Mouse (Mus musculus) urinary bladder, postnatal 10 days (tissue): Measurements from ENCODE around the gene Ttyh3.
A peak's percentile ranks its signal among the peaks of the same experiment; 100 is the strongest.

ENCODE experiments used
- DNase-seq: peaks from one replicate; pipeline ENCODE4 v3.0.0; 2022; ENCODE audit warnings: low spot score

Ttyh3 gene

DNA sequence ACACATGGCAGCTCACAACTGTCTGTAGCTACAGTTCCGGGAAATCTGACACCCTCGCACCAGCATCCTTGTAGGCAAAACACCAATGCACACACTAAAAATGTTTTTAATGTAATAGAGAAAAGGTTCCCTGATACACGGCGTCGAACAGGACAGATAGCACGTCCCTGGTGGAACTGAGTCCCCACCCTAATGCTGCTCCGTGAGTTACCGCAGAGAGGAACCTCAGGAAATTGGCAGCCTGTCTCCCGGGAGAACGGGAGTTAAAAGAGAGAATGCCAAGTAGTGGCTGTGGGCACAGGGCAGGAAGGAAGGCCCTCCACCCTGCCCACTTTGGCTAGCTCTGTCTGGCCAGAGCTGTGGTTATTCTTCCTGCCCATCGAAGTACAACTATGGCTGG is 2.4 kb upstream of the Ttyh3 start:
- no peak for DNase-seq

DNA sequence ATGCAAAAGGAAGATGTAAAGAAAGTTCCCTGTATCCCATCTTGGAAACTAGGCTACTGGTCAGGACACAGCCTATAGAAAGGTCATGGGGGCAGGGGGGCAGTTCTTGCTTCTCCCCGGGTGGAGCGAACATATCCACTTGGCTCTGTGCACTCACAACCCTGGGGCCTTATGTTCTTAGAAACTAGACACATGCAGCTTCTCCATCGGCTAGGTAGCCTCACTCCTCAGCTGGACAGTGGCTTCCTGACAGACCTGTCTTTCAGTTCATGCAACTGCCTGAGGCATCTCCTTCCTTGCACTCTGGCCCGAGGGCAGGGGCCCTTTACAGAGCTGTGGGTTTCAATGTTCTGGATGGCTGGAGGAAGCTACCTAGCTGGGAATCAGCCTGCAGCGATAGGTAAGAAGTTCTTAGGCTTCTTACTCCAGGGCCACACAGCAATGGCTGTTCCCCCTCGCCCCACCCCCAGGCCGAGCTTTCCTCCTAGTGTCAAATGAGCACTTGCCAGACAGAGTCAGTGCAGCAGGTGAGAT is 1.1 kb upstream of the Ttyh3 start:
- no peak for DNase-seq

DNA sequence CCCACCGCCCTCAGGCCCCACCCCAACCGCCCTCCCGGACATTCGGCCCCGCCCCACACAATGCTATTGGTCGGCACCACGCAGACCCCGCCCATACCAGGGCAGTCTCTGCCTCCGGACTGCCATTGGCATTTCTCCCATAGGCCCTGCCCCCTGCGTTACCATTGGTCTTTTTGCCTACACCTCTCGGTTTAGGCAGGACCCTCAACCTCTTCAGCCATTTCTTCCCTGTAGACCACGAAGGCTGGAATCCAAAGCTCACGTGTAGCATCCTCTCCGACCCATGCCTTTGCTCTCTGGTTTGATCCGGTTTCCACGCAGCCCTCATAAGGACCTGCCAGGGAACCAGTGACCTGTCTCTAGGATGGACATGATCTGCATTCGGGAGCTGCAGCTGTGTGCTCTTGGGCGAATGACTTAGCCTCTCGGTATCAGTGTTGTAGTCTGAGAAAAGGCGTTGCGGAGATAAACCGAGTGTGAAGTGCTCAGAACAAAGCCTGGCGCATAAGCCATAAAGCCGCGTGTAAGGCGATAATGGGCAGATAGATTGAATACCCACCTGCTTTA is 353 bp upstream of the Ttyh3 start:
- peak; percentile 97 for DNase-seq

DNA sequence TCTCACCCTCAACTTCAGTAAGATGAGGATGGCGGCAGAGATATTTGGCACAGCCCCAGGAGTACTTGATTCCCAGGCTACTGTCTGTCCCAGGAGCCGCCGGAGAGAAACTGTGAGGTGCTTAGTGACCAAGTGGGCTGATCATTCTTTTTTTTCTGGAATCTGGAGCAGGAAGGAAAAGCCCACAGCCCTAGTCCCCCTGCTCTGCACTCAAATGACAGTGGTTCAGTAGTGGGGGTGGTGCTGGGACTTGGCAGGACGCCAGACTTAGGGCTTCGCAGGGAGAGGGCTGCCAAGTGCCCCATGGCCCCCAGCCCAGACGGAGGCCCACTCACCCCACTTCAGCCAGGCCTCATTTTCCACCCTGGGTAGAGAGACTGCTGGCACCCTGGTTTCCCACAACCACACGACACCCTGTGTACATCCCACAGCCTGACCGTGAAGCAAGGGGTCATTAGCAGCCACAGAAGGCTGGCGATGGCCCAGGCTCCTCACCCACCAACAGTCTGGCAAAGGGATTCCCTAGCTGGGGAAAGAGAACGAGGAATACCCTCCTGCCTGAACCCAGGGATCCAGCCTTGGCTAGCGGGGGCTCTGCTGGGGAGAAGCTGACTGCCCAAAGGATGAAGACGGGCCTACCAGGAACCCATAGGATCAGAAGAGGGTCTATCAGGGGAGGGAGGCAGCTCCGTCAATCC is 861 bp downstream of the Ttyh3 start:
- DNase-seq = no peak

DNA sequence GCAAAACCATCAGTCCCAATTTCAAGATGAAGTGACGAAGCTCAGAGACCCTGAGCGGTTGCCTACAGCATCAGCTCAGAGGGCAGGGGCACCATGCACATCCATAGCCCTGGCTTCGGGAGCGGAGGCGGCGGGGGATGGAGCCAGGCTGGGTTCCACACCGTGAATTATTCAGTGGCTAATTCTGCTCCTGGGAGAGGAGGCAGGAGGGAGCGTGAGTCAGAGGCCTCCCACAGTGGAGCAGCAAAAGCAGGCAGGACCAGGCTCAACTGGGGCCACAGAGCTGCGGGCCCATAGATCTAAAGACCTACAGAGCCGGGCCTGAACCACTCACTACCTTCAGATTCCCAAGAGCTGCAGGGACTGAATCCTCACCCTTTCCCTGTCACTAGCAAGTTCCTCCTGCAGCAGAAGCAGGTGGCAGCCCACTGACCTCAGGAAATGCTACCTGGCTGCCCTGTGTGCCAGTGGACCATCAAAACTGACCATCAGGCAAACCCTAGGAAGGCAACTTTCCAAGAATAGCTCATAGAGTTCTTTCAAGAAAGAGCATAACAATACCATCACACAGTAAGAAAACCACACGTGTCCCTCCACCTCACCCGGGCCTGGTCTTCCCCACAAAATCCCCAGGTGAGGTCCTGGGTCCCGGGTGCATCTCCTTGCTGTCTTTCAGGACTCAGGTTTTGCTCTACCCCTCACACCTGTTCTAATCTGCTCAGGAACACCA is 1.6 kb downstream of the Ttyh3 start:
- DNase-seq = no peak

DNA sequence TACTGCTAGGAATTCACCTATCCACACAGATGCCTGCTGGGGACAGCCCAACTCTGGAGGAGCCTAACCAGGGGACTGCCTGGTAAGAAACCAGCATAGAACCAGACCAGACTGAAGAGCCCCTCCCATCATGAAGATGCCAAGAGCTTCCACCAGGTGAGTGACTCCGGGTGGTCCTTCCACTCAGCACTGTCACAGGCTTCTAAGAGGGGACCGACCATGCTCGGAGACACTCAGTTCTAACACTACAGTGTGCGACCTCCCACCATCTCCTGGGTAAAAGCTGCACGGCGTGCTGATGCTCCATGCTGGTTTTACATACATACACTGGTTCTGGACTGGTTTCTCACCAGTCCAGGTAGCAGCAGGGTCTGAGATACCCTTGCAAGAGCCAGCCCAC is 2.7 kb downstream of the Ttyh3 start:
- DNase-seq = no peak

DNA sequence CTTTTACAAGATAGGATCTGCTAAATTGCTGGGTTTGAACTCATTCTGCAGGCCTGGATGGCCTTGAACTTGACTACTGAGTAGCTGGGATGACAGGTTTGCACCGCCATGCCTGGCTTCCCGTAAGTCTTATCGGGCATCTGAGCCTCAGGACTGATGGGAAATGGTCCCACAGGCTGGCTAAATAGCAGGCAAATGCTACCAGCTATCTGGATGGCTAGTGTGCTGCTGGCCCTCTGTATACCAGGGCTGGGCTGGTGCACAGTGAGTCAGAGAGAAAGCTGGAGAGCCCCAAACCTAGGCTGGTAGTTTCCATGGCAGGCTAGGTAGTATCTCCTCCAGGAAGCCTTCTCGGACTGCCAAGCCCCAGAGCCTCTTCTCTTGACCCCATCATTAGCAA is 3.4 kb downstream of the Ttyh3 start:
- DNase-seq = no peak

DNA sequence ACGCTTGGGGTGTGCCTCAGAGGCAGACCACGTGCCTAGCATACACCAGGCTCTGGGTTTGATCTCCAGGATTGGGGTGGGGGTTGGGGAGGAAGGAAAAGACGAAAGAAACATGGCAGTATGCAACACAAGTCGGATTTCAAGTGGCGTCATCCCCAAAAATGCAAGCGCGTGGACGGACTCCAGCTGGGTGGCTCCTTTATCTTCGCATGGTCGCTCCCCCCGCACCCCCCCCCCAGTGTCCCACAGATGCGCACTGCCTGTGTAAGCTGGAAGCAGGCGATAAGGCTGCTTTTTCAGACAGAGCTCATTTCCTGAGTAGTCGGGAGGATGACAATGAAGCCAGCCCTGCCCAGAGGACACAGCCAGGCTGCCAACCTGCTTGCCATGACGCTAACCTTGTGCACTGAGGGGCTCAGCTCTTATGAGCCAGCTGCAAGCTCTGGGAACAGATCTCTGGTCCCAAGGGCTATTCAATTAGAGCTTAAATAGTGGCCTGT is 4.1 kb downstream of the Ttyh3 start:
- no peak for DNase-seq

DNA sequence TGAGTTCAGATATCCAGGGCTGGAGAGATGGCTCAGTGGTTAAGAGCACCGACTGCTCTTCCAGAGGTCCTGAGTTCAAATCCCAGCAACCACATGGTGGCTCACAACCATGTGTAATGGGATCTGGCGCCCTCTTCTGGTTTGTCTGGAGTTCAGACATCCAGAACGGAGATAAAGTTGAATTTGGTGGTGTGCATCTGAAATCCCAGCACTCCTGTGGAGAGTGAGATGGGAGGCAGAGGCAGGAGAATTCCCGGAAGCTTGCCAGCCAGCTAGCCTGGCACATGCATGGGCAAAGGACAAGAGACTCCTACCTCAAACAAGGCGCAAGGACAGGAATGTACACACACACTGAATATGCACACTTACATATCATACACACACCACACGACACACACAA is 4.6 kb downstream of the Ttyh3 start:
- no peak for DNase-seq

DNA sequence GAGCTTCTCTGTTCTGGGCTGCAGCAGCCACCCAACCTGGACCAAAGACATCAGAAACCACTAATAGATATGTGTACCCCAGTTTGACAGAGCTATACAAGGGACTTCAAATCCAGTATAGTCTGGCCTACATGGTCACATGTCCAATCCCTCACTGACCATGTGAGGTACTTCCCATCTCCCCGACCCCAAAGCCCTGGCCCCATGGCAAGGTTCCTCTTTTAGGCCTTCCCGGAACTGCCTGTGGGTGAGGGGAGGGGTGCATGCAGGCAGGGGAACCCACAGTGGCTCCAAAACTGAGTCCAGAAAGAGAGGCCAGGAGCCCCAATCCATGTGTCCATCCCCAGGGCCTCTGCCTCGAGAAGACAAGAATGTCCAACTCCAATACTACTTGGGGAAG is 6.8 kb downstream of the Ttyh3 start:
- no peak for DNase-seq

DNA sequence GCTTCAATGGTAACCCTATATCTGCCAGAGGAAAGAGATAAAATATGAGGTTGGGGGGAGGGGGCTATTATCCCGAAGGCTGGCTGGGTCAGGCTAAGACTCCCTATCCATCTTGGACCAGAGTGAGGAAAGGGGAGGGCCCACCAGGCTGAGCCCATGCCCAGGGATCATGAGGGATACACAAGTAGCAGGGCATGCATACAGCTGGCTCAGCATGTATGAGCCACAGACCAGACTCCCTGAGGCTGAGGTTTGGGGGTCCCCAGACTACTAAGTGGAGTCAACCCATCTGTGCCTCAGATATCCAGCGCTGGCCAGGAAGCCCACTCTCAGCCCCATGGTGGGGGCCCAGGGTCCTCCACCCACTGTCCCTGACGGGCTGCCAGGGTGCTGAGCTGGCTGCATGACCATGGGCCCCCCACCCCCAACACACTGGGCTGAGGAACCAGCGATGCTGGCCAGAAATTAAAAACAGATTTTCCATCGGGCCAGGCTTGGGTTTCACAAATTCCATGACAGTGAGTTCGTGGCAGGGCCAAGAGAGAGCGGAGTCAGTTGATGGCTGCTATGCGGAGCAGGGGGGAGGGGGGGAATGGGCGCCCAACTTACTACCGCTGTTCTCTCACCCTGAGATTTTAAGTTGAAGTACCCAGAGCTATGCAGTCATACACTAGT is 7.4 kb downstream of the Ttyh3 start:
- no peak for DNase-seq

DNA sequence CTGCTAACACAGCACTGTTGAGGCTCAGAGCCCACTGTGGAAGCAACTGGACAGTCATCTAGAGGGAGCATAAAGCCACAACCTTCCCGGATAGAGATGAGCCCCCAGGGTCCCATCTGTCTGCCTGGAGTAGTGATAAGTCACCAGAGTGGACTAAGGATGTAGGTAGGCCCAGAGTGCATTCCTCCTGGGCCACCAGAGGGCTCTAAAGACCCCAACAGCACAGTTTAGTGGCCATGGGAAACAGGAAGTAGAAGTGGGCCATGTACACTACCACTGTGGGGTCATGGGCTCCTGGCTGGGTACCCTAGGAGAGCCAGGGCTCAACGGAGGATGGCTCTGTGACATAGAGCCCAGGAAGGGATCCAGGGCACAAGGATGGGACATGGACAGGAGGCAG is 8.0 kb downstream of the Ttyh3 start:
- no peak for DNase-seq

DNA sequence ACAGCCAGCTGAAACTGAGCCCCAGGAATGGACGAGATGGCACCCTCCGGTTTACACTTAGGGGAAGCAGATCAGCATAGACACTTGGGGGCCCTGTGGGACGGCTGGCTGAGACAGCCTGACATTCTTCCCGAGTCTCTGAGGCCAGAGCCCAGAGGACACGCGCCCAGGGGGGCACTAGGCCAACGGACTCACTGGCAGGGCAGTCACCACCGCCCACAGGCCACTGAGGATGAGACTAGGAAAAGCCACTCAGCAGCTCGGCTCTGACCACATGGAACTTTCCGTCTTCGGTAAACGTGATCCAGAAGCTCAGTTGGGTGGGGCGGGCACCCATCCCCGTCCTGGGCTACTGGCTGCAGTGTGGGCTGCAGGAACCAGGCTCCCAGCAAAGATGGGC is 9.0 kb downstream of the Ttyh3 start:
- no peak for DNase-seq

DNA sequence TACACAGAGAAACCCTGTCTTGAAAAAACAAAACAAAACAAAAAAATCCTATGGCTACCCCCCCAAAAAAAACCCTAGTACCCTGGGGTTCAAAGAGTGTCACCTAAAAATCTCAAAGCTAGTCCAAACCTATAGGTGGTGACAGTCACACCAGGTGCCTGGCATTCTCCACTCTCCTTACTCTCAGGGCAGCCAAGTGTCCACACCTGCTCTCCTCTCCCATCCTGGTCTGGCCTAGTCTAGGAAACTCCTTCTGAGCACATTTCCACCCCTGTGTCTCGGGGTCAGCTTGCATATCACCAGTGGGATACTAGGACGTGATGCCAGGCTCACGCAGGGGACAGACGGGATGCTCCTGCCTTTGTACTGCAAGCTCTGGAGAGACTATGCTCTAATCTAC is 9.5 kb downstream of the Ttyh3 start:
- DNase-seq = no peak

DNA sequence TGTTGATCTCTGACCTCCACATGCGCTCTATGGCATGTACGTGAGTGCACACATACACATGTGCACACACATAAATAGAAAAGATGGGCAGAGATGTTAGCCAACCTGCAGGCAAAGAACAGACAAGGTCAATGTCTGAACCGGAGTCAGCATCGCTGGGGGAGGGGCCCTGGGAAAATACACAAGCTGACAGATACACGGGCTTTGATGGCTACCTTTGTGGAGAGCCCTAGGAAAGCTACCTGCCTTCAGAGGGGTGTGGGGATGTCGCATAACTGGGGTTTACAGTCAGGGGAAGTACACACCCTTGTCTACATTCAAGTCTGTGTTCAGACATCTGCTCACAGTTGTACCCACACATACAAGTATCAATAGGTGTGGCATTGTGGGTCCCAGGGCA is 10.3 kb downstream of the Ttyh3 start:
- no peak for DNase-seq

DNA sequence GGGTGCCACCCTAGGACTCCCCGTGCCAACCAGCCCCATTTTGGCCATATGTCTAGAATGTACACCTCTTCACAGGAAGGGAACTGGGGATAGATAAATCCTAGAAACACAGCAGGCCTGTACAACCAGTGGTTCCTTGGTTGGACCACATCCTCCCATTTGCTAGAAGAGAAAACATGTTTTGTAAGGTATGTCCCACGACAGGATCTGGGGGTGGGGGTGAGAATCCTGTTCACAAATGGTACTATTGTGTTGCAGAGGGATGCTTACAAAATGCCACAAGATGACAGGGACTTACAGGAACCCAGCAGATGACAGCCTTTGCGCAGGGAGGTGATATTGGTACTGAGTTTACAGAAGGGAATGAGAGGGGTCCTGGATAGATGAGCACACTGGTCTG is 10.8 kb downstream of the Ttyh3 start:
- DNase-seq = no peak

DNA sequence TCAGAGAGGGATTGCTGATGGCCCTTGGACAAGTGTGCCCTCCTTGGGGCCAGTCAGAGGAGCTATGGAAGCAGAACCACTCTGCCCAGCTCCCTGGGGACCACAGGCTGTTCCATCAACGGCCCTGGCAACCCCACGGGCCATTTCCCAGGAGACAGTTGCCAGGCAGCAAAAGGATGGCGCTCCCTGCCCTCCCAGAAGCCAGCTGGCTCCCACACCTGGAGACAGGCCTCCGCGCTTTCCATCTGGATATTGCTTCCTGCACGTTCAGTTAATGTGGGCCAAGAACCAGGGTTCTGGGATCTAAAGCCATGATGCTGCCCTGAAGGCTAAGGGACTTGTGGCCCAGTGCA is 11.8 kb downstream of the Ttyh3 start:
- DNase-seq = no peak

DNA sequence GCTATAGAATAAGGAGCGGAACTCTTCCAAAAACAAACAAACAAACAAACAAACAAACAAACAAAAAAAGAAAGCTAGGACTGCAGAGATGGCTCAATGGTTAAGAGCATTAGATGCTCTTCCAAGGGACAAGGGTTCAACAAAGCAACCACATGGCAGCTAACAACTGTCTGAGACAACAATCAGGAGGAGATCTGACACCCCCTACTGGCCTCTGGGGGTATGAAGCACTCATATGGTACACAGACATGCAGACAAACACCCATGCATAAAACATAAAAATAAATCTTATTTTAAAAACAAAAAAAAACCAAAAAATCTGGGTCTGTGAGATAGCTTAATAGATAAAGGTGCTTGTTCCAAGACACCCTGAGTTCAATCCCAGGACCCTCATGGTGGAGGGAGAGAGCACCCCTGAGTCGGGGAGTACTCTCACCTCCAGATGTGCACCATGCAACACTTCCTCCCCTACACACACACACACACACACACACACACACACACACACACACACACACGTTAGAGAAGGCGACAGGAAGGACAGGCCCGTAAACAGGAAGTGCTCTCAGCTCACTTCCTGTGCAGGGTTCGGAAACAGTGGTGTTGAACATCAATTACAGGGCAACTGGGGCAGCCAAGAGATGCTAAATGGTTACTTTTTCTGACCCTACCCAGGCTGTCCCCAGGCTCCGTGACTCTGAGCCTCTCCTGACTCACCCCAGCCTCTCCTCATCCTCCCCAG is 12.3 kb downstream of the Ttyh3 start:
- DNase-seq = no peak

DNA sequence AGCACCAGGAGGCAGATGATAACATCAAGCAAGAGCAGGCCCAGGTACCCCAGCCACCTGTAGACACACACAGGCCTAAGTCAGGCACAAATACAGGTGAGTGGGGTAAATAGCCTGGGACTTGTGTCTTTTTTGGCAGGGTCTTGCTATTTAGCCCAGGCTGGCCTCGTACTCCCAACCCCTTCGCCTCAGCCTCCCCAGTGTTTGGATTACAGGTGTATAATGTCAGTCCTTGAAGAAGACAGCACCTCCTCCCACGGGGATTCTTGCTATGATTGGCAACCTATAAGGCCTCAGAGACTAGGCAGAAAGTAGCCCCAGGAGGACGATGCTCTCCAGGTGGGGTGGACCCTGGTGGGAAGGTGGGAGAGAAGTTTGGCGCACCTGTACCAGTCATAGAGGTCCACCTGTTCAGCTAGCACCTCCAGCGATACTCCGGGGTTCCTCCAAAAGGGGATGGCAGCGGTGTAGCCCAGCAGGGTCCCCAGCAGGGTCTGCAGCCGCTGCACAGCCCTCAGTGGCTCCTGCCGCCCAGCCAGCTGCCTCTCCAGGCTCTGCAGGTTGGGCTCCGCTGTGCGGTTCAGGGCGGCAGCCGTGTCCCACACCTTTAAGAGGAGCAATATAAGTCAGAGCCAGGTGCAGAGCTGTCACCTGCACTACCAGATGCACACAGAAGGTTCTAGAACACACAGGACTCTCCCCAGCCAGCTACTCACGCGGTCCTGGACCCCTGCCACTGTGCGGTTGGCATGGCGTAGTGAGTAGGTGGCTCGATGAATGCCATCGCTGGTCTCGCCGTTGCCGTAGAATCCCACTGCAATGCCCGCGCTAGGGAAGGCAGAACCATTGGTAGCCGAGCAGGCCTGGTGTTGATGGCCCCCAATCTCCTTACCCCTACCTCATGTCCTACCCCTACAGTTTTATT is 13.8 kb downstream of the Ttyh3 start:
- DNase-seq = no peak

DNA sequence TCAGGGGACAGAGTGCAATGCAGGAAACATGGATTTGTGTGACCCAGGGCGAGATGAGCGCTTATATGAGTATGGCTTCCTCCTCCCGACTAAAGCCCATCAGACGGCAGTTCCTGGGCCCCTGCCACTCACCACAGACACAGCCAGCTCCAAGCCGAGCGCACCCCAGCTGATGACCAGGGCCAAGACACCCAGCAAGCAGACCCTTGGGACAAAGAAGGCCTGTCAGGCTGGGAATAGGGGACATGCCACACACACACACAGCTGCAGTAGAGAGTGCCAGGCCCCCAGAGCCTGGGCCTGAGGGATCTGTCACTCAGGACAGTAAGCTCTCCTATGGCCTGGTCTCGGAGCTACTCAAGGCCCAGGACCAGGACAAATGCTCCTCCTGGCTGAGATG is 15.4 kb downstream of the Ttyh3 start:
- DNase-seq = no peak

DNA sequence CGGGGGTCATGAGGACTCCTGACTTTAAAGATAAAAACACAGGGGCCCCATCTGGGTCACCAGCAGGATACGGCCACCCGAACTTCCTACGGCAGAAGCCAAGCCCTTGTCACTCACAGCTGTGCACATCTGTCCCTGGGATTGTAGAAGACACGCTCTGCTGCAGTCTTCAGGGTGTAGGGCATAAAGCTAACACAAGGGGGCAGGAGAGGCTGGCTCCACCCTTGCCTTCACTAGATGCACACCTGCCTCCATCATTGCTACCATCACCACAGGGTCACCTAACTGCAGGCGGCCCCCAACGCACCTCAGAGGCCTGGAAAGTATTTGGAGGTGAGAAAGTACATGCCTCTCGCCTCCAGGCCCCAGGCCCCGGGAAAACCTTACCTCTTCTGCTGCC is 19.8 kb downstream of the Ttyh3 start:
- no peak for DNase-seq
